Mouse (Mus musculus): ENCODE results near the gene Il18r1. TPM values are rescaled to one million over a fixed set of nuclear protein-coding genes. Genes with fewer than 3 reads are reported as not detected.

Il18r1 gene
- polyA plus RNA-seq, 1 experiment from 2014 or later = 0.50 TPM

GRCm38 (mm10) chr1:40468805-40469204 is 3.5 kb downstream of the Il18r1 start:
- Histone ChIP-seq H3K9ac (no peak overlapping the region), H3K4me2 (no peak overlapping the region), H3K27ac (ENCODE audit: low read depth) (no peak overlapping the region), H3K27me3 (ENCODE audit: insufficient read depth, low read length) (no peaks in the 10 kb centered on the region), H3K4me1 (ENCODE audit: insufficient read depth) (no peaks in the 10 kb centered on the region), H3K36me3 (ENCODE audit: insufficient read depth) (no peaks in the 10 kb centered on the region), H3K4me3 (ENCODE audit: low read depth, low read length) (no peak overlapping the region), H3K9me3 (ENCODE audit: low read depth, low read length) (no peaks in the 10 kb centered on the region)
- DNase-seq = no peak
- TF ChIP-seq CTCF (IDR thresholded peaks at IDR 0.05; ENCODE audit: low read depth) = no peak
- WGBS = 59% methylated on average over 2 of the region's 2 CpGs
- ATAC-seq (ENCODE audit: insufficient read depth) = no peak

GRCm38 (mm10) chr1:40469900-40470299 is 4.5 kb downstream of the Il18r1 start:
- H3K4me2 ChIP-seq = no peak overlapping the region
- no peaks in the 10 kb centered on the region for H3K9me3 ChIP-seq (ENCODE audit: low read depth, low read length)
- H3K9ac ChIP-seq = no peak overlapping the region
- no peak for TF ChIP-seq CTCF (IDR thresholded peaks at IDR 0.05; ENCODE audit: low read depth)
- H3K4me3 ChIP-seq (ENCODE audit: low read depth, low read length) = no peak overlapping the region
- H3K36me3 ChIP-seq (ENCODE audit: insufficient read depth) = no peaks in the 10 kb centered on the region
- no peaks in the 10 kb centered on the region for H3K4me1 ChIP-seq (ENCODE audit: insufficient read depth)
- H3K27me3 ChIP-seq (ENCODE audit: insufficient read depth, low read length) = no peaks in the 10 kb centered on the region
- no peak for DNase-seq
- H3K27ac ChIP-seq (ENCODE audit: low read depth) = no peak overlapping the region
- 78% methylated on average over 12 of the region's 12 CpGs for WGBS
- no peak for ATAC-seq (ENCODE audit: insufficient read depth)

- no peak for ATAC-seq (ENCODE audit: insufficient read depth)
- Histone ChIP-seq H3K27ac (ENCODE audit: low read depth) (no peak overlapping the region), H3K9ac (no peak overlapping the region), H3K9me3 (ENCODE audit: low read depth, low read length) (no peaks in the 10 kb centered on the region), H3K4me2 (no peak overlapping the region), H3K27me3 (ENCODE audit: insufficient read depth, low read length) (no peaks in the 10 kb centered on the region), H3K36me3 (ENCODE audit: insufficient read depth) (no peaks in the 10 kb centered on the region), H3K4me1 (ENCODE audit: insufficient read depth) (no peaks in the 10 kb centered on the region), H3K4me3 (ENCODE audit: low read depth, low read length) (no peak overlapping the region)
- no peak for DNase-seq
- 78% methylated on average over 1 of the region's 1 CpGs for WGBS
- TF ChIP-seq CTCF (IDR thresholded peaks at IDR 0.05; ENCODE audit: low read depth) = no peak
Measured at GRCm38 (mm10) chr1:40472401-40472800, 7.0 kb downstream of the Il18r1 start.

GRCm38 (mm10) chr1:40473640-40474039 is 8.3 kb downstream of the Il18r1 start:
- Histone ChIP-seq H3K27me3 (ENCODE audit: insufficient read depth, low read length) (no peaks in the 10 kb centered on the region), H3K9me3 (ENCODE audit: low read depth, low read length) (no peaks in the 10 kb centered on the region), H3K9ac (no peak overlapping the region), H3K36me3 (ENCODE audit: insufficient read depth) (no peaks in the 10 kb centered on the region), H3K4me2 (no peak overlapping the region), H3K4me1 (ENCODE audit: insufficient read depth) (no peaks in the 10 kb centered on the region), H3K27ac (ENCODE audit: low read depth) (no peak overlapping the region), H3K4me3 (ENCODE audit: low read depth, low read length) (no peak overlapping the region)
- DNase-seq (no peak), ATAC-seq (ENCODE audit: insufficient read depth) (no peak)
- no peak for TF ChIP-seq CTCF (IDR thresholded peaks at IDR 0.05; ENCODE audit: low read depth)
- 76% methylated on average over 4 of the region's 4 CpGs for WGBS

GRCm38 (mm10) chr1:40474336-40474735 is 9.0 kb downstream of the Il18r1 start:
- ATAC-seq (ENCODE audit: insufficient read depth) (no peak), DNase-seq (no peak)
- H3K4me2 ChIP-seq = no peak overlapping the region
- TF ChIP-seq CTCF (IDR thresholded peaks at IDR 0.05; ENCODE audit: low read depth) = no peak
- no peak overlapping the region for H3K27ac ChIP-seq (ENCODE audit: low read depth)
- no peaks in the 10 kb centered on the region for H3K9me3 ChIP-seq (ENCODE audit: low read depth, low read length)
- no peaks in the 10 kb centered on the region for H3K36me3 ChIP-seq (ENCODE audit: insufficient read depth)
- H3K4me3 ChIP-seq (ENCODE audit: low read depth, low read length) = no peak overlapping the region
- H3K4me1 ChIP-seq (ENCODE audit: insufficient read depth) = no peaks in the 10 kb centered on the region
- no peak overlapping the region for H3K9ac ChIP-seq
- no peaks in the 10 kb centered on the region for H3K27me3 ChIP-seq (ENCODE audit: insufficient read depth, low read length)
- WGBS = 67% methylated on average over 5 of the region's 5 CpGs

- Histone ChIP-seq H3K4me2 (no peak overlapping the region), H3K27me3 (ENCODE audit: insufficient read depth, low read length) (no peaks in the 10 kb centered on the region), H3K9ac (no peak overlapping the region), H3K9me3 (ENCODE audit: low read depth, low read length) (no peaks in the 10 kb centered on the region), H3K4me1 (ENCODE audit: insufficient read depth) (no peaks in the 10 kb centered on the region), H3K27ac (ENCODE audit: low read depth) (no peak overlapping the region), H3K36me3 (ENCODE audit: insufficient read depth) (no peaks in the 10 kb centered on the region), H3K4me3 (ENCODE audit: low read depth, low read length) (no peak overlapping the region)
- DNase-seq (no peak), ATAC-seq (ENCODE audit: insufficient read depth) (no peak)
- 39% methylated on average over 3 of the region's 3 CpGs for WGBS
- no peak for TF ChIP-seq CTCF (IDR thresholded peaks at IDR 0.05; ENCODE audit: low read depth)
Measured at GRCm38 (mm10) chr1:40475697-40476096, 10.3 kb downstream of the Il18r1 start.

GRCm38 (mm10) chr1:40476756-40477155 is 11.4 kb downstream of the Il18r1 start:
- Histone ChIP-seq H3K9me3 (ENCODE audit: low read depth, low read length) (no peaks in the 10 kb centered on the region), H3K27me3 (ENCODE audit: insufficient read depth, low read length) (no peaks in the 10 kb centered on the region), H3K4me2 (no peak overlapping the region), H3K4me1 (ENCODE audit: insufficient read depth) (no peaks in the 10 kb centered on the region), H3K27ac (ENCODE audit: low read depth) (no peak overlapping the region), H3K4me3 (ENCODE audit: low read depth, low read length) (no peak overlapping the region), H3K36me3 (ENCODE audit: insufficient read depth) (no peaks in the 10 kb centered on the region), H3K9ac (no peak overlapping the region)
- whole genome bisulfite sequencing = 45% methylated on average over 4 of the region's 4 CpGs
- DNase-seq = no peak
- no peak for ATAC-seq (ENCODE audit: insufficient read depth)
- no peak for TF ChIP-seq CTCF (IDR thresholded peaks at IDR 0.05; ENCODE audit: low read depth)

- WGBS = 37% methylated on average over 6 of the region's 6 CpGs
- H3K27me3 ChIP-seq (ENCODE audit: insufficient read depth, low read length) = no peaks in the 10 kb centered on the region
- H3K4me2 ChIP-seq = no peak overlapping the region
- H3K4me1 ChIP-seq (ENCODE audit: insufficient read depth) = no peaks in the 10 kb centered on the region
- no peak overlapping the region for H3K27ac ChIP-seq (ENCODE audit: low read depth)
- H3K9ac ChIP-seq = no peak overlapping the region
- DNase-seq (no peak), ATAC-seq (ENCODE audit: insufficient read depth) (no peak)
- H3K4me3 ChIP-seq (ENCODE audit: low read depth, low read length) = no peak overlapping the region
- no peaks in the 10 kb centered on the region for H3K36me3 ChIP-seq (ENCODE audit: insufficient read depth)
- TF ChIP-seq CTCF (IDR thresholded peaks at IDR 0.05; ENCODE audit: low read depth) = no peak
- H3K9me3 ChIP-seq (ENCODE audit: low read depth, low read length) = no peaks in the 10 kb centered on the region
Measured at GRCm38 (mm10) chr1:40479505-40479923, 14.2 kb downstream of the Il18r1 start.

Data from lung, embryonic 14.5 days (tissue).